Mouse (Mus musculus) liver, embryonic 16.5 days (tissue): ENCODE data around the gene Uqcr10. TPM values are rescaled to one million over a fixed set of nuclear protein-coding genes. Genes with fewer than 3 reads are reported as not detected.

Experiments
- ATAC-seq: fragments of 200-750 bp; cut with Nextera tagmentation; 2 replicates; pipeline ENCODE4 v1.8.0; 2017; ENCODE audit warnings: low read depth, mild to moderate bottlenecking, moderate number of reproducible peaks, moderate library complexity
- H3K27ac ChIP-seq: fragments of 300-500 bp; sonication (generic); 2 replicates; pipeline ENCODE4 v1.5.1; 2014; ENCODE audit warnings: mild to moderate bottlenecking, low read length
- H3K27me3 ChIP-seq: fragments of 300-500 bp; sonication (generic); 2 replicates; pipeline ENCODE4 v1.6.1; 2014; ENCODE audit warnings: low read depth, low read length, mixed read lengths; ENCODE audit not compliant: control insufficient read depth, insufficient read depth
- H3K36me3 ChIP-seq: fragments of 300-500 bp; sonication (generic); 2 replicates; pipeline ENCODE4 v1.6.1; 2014; ENCODE audit warnings: mild to moderate bottlenecking; ENCODE audit not compliant: control insufficient read depth, insufficient read depth
- H3K4me1 ChIP-seq: fragments of 300-500 bp; sonication (generic); 2 replicates; pipeline ENCODE4 v1.6.1; 2014; ENCODE audit warnings: low read depth, low read length, mixed read lengths; ENCODE audit not compliant: control insufficient read depth
- H3K4me2 ChIP-seq: fragments of 300-500 bp; sonication (generic); 2 replicates; pipeline ENCODE4 v1.6.1; 2014; ENCODE audit warnings: low read depth, low read length, mixed read lengths
- H3K4me3 ChIP-seq: fragments of 300-500 bp; sonication (generic); 2 replicates; pipeline ENCODE4 v1.5.1; 2014; ENCODE audit warnings: low read depth, mild to moderate bottlenecking, low read length
- H3K9ac ChIP-seq: fragments of 300-500 bp; sonication (generic); 2 replicates; pipeline ENCODE4 v1.6.1; 2014; ENCODE audit warnings: low read depth, low read length
- H3K9me3 ChIP-seq: fragments of 300-500 bp; sonication (generic); replicated peaks from 2 replicates; pipeline ENCODE4 v1.6.1; 2016; ENCODE audit warnings: low read length; ENCODE audit not compliant: control insufficient read depth
- WGBS: fragments of 180-500 bp; shearing (Covaris S2); extraction: QIAGEN DNeasy Blood & Tissue Kit; methylation state at CpG from one replicate; pipeline ENCODE4 v1.1.7; 2014; ENCODE audit not compliant: insufficient replicate concordance; 5-methylcytosine and 5-hydroxymethylcytosine counted together
- polyA plus RNA-seq: library from polyadenylated mRNA; unstranded; fragments of >200 nt; fragmentation: Nextera tagmentation; extraction: Ambion mirVana; gene quantifications from 2 replicates; pipeline ENCODE4 v1.2.1, GENCODE M21; 2015

The Uqcr10 gene
- polyA plus RNA-seq, 1 experiment from 2014 or later, result 606 TPM

DNA sequence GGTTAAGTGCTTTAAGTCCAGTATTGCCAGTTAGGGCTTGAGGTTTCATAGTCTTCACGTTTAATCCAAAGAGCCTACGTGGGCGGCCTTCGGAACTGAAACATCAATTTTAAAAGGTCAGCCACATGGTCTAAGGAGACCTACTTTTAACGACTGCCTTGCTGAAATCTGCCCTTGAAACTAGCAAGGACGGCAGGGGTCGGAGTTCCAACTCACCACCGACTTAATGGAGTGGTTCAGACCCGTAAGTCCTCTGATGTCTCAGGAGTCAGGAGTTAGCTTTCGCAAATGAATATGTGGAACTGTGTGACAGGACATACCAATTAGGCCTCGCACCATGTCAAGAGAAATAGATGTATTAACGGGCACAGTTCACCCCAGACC, 462 bp downstream of the Uqcr10 start:
- Histone ChIP-seq H3K9ac (peak overlapping the region; percentile 87), H3K36me3 (peaks cover 7% of the 10 kb centered on the region), H3K4me3 (peak overlapping the region; percentile 80), H3K4me2 (peak overlapping the region; percentile 74), H3K27me3 (no peaks in the 10 kb centered on the region), H3K4me1 (peaks cover 9% of the 10 kb centered on the region), H3K9me3 (no peaks in the 10 kb centered on the region), H3K27ac (peak overlapping the region; percentile 83)
- ATAC-seq, result no peak
- WGBS, result 3% methylated on average over 12 of the region's 12 CpGs

GRCm38 (mm10) chr11:4700726-4701125, 3.4 kb downstream of the Uqcr10 start:
- peaks cover 7% of the 10 kb centered on the region for H3K36me3 ChIP-seq
- no peaks in the 10 kb centered on the region for H3K9me3 ChIP-seq
- H3K4me3 ChIP-seq, result no peak overlapping the region
- peaks cover 16% of the 10 kb centered on the region for H3K4me1 ChIP-seq
- no peak overlapping the region for H3K9ac ChIP-seq
- WGBS, result 82% methylated on average over 8 of the region's 8 CpGs
- no peak overlapping the region for H3K27ac ChIP-seq
- H3K4me2 ChIP-seq, result no peak overlapping the region
- no peaks in the 10 kb centered on the region for H3K27me3 ChIP-seq
- no peak for ATAC-seq

- Histone ChIP-seq H3K9me3 (no peaks in the 10 kb centered on the region), H3K4me1 (peaks cover 7% of the 10 kb centered on the region), H3K4me2 (no peak overlapping the region), H3K27me3 (no peaks in the 10 kb centered on the region), H3K36me3 (peaks cover 7% of the 10 kb centered on the region), H3K9ac (no peak overlapping the region), H3K27ac (no peak overlapping the region), H3K4me3 (no peak overlapping the region)
- ATAC-seq, result peak; percentile 70
- WGBS, result 32% methylated on average over 7 of the region's 7 CpGs
These were observed 6.8 kb downstream of the Uqcr10 start for GRCm38 (mm10) chr11:4697043-4697983.

DNA sequence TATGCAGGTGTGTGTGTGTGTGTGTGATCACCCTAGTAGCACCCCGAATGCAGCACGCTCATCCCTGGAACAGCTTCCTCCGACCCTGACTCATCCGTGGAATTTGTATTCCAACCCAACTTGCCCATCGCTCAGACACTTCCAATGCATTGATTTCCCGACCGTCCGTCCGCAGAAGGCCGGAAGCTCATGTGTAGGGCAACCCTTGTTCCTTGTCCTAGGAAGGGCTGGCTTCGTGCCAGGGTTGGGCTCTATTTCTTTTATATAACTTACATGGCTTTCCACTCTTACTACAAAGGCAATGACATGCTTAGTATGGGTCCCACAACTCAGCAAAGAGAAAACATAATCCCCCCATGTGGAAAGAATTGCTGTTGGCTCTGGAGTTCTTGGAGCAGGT, 12.0 kb downstream of the Uqcr10 start:
- Histone ChIP-seq H3K4me3 (no peak overlapping the region), H3K27me3 (no peaks in the 10 kb centered on the region), H3K4me1 (peaks cover 2% of the 10 kb centered on the region), H3K9ac (no peak overlapping the region), H3K36me3 (no peaks in the 10 kb centered on the region), H3K9me3 (no peaks in the 10 kb centered on the region), H3K4me2 (no peak overlapping the region), H3K27ac (no peak overlapping the region)
- no peak for ATAC-seq
- 78% methylated on average over 11 of the region's 11 CpGs for whole genome bisulfite sequencing

DNA sequence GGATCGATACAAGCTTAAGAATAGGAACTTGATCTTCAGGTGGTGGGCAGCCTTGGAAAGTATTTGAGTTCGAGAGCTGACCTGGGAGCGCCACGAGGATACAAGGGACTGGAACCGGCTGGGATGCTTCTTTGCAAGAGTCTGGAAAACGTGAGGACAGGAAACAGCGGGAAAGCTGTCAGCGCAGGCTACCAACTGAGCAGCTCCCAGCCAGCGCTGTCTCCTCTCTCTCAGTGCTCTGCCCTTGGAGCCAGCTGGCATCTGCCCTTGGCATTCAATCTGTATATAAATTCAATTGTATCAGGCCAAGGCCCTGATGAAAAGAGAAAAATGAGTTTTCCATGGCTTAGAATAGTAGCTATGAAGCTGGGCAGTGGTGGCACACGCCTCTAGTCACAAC, 12.9 kb downstream of the Uqcr10 start:
- ATAC-seq, result no peak
- WGBS, result 63% methylated on average over 10 of the region's 10 CpGs
- no peak overlapping the region for H3K27ac ChIP-seq
- no peaks in the 10 kb centered on the region for H3K36me3 ChIP-seq
- H3K4me3 ChIP-seq, result no peak overlapping the region
- no peaks in the 10 kb centered on the region for H3K27me3 ChIP-seq
- no peak overlapping the region for H3K4me2 ChIP-seq
- no peaks in the 10 kb centered on the region for H3K4me1 ChIP-seq
- no peak overlapping the region for H3K9ac ChIP-seq
- no peaks in the 10 kb centered on the region for H3K9me3 ChIP-seq

DNA sequence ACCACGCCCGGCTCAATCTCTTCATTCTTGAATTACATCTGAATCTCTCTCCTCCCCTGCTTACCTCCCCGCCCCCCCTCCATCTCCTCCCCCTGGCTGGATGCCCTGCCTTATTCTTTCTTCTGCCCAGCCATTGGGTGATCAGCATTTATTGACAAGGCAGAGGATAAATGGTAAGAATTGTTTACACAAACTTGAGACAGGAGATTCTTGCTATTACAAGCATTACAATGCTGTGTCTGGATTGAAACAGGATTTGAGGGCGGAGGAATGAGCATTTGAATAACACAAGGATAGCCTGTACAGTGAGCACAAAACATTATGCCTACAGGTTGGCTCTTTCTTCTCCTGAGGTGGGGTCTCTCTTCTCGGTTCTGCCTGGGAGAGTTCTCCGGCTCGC, 13.8 kb downstream of the Uqcr10 start:
- H3K27me3 ChIP-seq, result no peaks in the 10 kb centered on the region
- no peak overlapping the region for H3K9ac ChIP-seq
- ATAC-seq, result no peak
- no peaks in the 10 kb centered on the region for H3K4me1 ChIP-seq
- H3K27ac ChIP-seq, result no peak overlapping the region
- 70% methylated on average over 7 of the region's 7 CpGs for WGBS
- H3K36me3 ChIP-seq, result no peaks in the 10 kb centered on the region
- no peaks in the 10 kb centered on the region for H3K9me3 ChIP-seq
- no peak overlapping the region for H3K4me2 ChIP-seq
- no peak overlapping the region for H3K4me3 ChIP-seq

DNA sequence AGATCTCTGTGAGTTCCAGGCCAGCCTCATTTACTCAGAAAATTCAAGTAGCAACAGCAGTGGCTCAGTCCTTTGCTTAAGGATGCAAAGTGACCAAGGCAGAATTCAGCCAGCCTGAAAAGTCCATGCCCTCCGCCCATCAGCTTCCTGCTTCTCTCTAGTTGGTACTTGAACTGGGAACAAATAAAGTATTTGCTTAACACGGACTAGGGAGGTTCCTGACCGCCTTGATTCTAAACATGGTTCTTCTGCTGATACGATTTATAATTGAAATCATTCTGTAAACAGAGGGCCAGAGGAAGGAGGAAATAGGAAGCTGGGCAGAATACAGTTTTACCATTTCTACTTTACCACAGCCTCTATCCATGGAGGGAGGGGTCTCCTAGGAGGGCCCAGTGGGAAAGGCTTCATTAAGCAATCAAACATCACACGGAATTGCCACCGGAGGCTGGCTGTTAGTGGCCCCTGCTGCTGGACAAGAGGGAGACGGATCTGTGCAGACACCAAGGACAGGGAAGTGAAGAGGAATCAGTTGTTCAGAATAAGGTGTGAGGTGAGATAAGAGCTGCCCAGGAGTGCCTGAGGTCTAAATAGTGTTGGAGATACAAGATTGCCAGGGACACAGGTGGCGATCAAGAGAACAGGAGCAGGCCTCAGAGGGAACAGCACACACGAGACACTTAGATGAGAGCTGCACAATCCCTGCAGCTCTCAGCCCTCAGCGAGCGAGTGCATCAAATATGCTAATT, 15.3 kb downstream of the Uqcr10 start:
- H3K4me2 ChIP-seq, result no peak overlapping the region
- no peaks in the 10 kb centered on the region for H3K9me3 ChIP-seq
- WGBS, result 48% methylated on average over 11 of the region's 11 CpGs
- H3K27ac ChIP-seq, result no peak overlapping the region
- no peaks in the 10 kb centered on the region for H3K36me3 ChIP-seq
- H3K4me3 ChIP-seq, result no peak overlapping the region
- no peak for ATAC-seq
- no peak overlapping the region for H3K9ac ChIP-seq
- no peaks in the 10 kb centered on the region for H3K4me1 ChIP-seq
- no peaks in the 10 kb centered on the region for H3K27me3 ChIP-seq

DNA sequence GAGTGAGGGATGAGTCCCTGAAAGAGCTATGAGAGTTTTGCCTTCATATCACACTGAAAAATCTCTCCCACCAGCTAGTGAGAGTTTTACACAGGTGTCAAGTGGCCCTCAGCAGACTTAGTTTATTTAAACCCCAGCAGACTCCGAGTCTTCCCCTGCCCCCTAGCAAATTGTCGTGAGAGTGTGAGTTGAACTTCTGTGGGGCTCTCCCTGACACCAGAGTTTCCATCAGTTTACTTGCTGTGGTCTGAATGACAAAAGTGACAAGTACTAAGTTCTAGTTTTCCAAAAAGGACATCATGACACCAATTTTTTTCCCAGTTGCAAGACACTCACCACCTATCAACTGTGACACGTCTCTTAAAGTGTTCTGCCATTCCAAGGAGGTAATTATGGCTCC, 16.3 kb downstream of the Uqcr10 start:
- no peak overlapping the region for H3K4me2 ChIP-seq
- WGBS, result 58% methylated on average over 3 of the region's 3 CpGs
- no peak overlapping the region for H3K9ac ChIP-seq
- no peaks in the 10 kb centered on the region for H3K9me3 ChIP-seq
- H3K4me1 ChIP-seq, result no peaks in the 10 kb centered on the region
- no peaks in the 10 kb centered on the region for H3K27me3 ChIP-seq
- no peak overlapping the region for H3K4me3 ChIP-seq
- H3K27ac ChIP-seq, result no peak overlapping the region
- H3K36me3 ChIP-seq, result peaks cover 4% of the 10 kb centered on the region; the same call in 1 of the 2 replicates
- no peak for ATAC-seq

DNA sequence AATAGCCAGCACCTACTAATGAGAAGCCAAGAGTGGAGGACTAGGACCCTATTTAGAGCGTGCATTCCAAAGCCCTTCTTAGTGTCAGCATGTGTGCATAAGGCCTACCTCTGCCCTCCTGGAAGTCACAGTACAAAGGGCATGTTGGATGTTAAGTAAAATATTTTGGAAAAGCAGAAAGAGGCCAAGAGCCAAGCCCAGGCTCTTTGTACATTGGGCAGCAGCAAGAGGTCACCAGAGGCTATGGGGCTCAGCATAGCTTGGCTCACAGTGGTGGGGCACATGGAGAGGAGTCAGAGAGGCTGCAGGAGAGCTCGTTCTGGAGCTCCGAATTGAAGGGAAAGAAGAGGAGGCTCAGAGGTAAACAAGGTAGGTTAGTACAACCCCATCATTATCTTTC, 17.1 kb downstream of the Uqcr10 start:
- no peak overlapping the region for H3K27ac ChIP-seq
- no peak overlapping the region for H3K4me2 ChIP-seq
- no peaks in the 10 kb centered on the region for H3K27me3 ChIP-seq
- WGBS, result 65% methylated on average over 3 of the region's 3 CpGs
- H3K4me1 ChIP-seq, result no peaks in the 10 kb centered on the region
- no peaks in the 10 kb centered on the region for H3K9me3 ChIP-seq
- peak; percentile 39; the same call in 1 of the 2 replicates for ATAC-seq
- H3K36me3 ChIP-seq, result peaks cover 4% of the 10 kb centered on the region; the same call in 1 of the 2 replicates
- no peak overlapping the region for H3K4me3 ChIP-seq
- no peak overlapping the region for H3K9ac ChIP-seq
